Mouse (Mus musculus) MEL (cell line): ENCODE data around the gene Rtn2. TPM values are rescaled to one million over a fixed set of nuclear protein-coding genes. Genes with fewer than 3 reads are reported as not detected.
A peak's percentile ranks its signal among the peaks of the same experiment; 100 is the strongest.

Source experiments
- DNase-seq: peaks from one replicate; pipeline ENCODE4 v3.0.0; 2011; ENCODE audit warnings: low read depth, low spot score
- H3K27ac ChIP-seq: 2 replicates; pipeline ENCODE4 v1.5.1; 2012; ENCODE audit warnings: low read depth, mild to moderate bottlenecking, control low read depth, low read length, moderate library complexity; ENCODE audit not compliant: control insufficient read depth
- H3K27me3 ChIP-seq, 2 experiments: fragments of 150-350 bp in 1 of 2; sonication (generic) in 1 of 2; 2 replicates each; pipeline ENCODE4 v1.6.1; 2012; ENCODE audit warnings: low read length in 2 of 2, mild to moderate bottlenecking in 2 of 2, improper control_type of control experiment in 1 of 2, moderate library complexity in 1 of 2; ENCODE audit not compliant: insufficient read depth in 2 of 2, control insufficient read depth in 1 of 2
- H3K36me3 ChIP-seq, 2 experiments: 2 replicates each; pipeline ENCODE4 v1.6.1; 2012 to 2014; ENCODE audit warnings: low read length in 2 of 2, improper control_type of control experiment in 1 of 2, inconsistent platforms in 1 of 2, mild to moderate bottlenecking in 1 of 2; ENCODE audit not compliant: insufficient read depth in 2 of 2, control insufficient read depth in 1 of 2
- H3K4me1 ChIP-seq, 2 experiments: fragments of 150-350 bp in 1 of 2; sonication (generic) in 1 of 2; 2 replicates each; pipeline ENCODE4 v1.6.1; 2012; ENCODE audit warnings: low read length in 2 of 2, improper control_type of control experiment in 1 of 2, mild to moderate bottlenecking in 1 of 2; ENCODE audit not compliant: insufficient read depth in 2 of 2, control insufficient read depth in 1 of 2
- H3K4me3 ChIP-seq, 2 experiments: fragments of 150-350 bp in 1 of 2; sonication (generic) in 1 of 2; 2 replicates each; pipeline ENCODE4 v1.5.1; 2012; ENCODE audit warnings: low read depth in 2 of 2, low read length in 2 of 2, mild to moderate bottlenecking in 2 of 2, moderate library complexity in 2 of 2, control low read depth in 1 of 2, improper control_type of control experiment in 1 of 2; ENCODE audit not compliant: control insufficient read depth in 1 of 2, insufficient read depth in 1 of 2
- H3K79me2 ChIP-seq: 2 replicates; pipeline ENCODE4 v1.6.1; 2012; ENCODE audit warnings: mild to moderate bottlenecking, low read length, moderate library complexity; ENCODE audit not compliant: control insufficient read depth, poor library complexity, insufficient read depth
- H3K9ac ChIP-seq: 2 replicates; pipeline ENCODE4 v1.6.1; 2012; ENCODE audit warnings: low read depth, mild to moderate bottlenecking, control low read depth, low read length, moderate library complexity; ENCODE audit not compliant: control insufficient read depth, poor library complexity, severe bottlenecking
- H3K9me3 ChIP-seq: fragments of 150-350 bp; sonication (generic); replicated peaks from 2 replicates; pipeline ENCODE4 v1.6.1; 2012; ENCODE audit warnings: mild to moderate bottlenecking, low read length, improper control_type of control experiment, moderate library complexity; ENCODE audit not compliant: insufficient read depth
- BHLHE40 ChIP-seq: IDR thresholded peaks from 2 replicates; pipeline ENCODE4 v1.6.1; 2012; ENCODE audit warnings: low read depth, mild to moderate bottlenecking, inconsistent platforms, low read length, improper control_type of control experiment, borderline replicate concordance
- CTCF ChIP-seq, 3 experiments: IDR thresholded peaks in 2 of 3; conservative IDR thresholded peaks in 1 of 3; 2 replicates each; pipeline ENCODE4 v1.5.1; 2011 to 2012; ENCODE audit warnings: low read length in 3 of 3, low read depth in 2 of 3, mild to moderate bottlenecking in 2 of 3, improper control_type of control experiment in 1 of 3, inconsistent platforms in 1 of 3, mixed read lengths in 1 of 3, moderate library complexity in 1 of 3; ENCODE audit not compliant: control insufficient read depth in 1 of 3, insufficient read depth in 1 of 3, poor library complexity in 1 of 3, severe bottlenecking in 1 of 3
- ELF1 ChIP-seq: IDR thresholded peaks from 2 replicates; pipeline ENCODE4 v1.6.1; 2014; ENCODE audit warnings: low read depth, mild to moderate bottlenecking, inconsistent platforms, low read length, improper control_type of control experiment, moderate library complexity
- EP300 ChIP-seq, 2 experiments: IDR thresholded peaks; 2 replicates each; pipeline ENCODE4 v1.6.1; 2011; ENCODE audit warnings: improper control_type of control experiment in 2 of 2, low read length in 2 of 2, low read depth in 1 of 2, mild to moderate bottlenecking in 1 of 2
- GABPA ChIP-seq: IDR thresholded peaks from 2 replicates; pipeline ENCODE4 v1.6.1; 2012; ENCODE audit warnings: low read depth, mild to moderate bottlenecking, inconsistent platforms, low read length, improper control_type of control experiment, moderate library complexity
- HCFC1 ChIP-seq: IDR thresholded peaks from 2 replicates; pipeline ENCODE4 v1.6.1; 2012; ENCODE audit warnings: low read depth, mild to moderate bottlenecking, inconsistent platforms, low read length, improper control_type of control experiment, moderate library complexity
- MAFK ChIP-seq: IDR thresholded peaks from 2 replicates; pipeline ENCODE4 v1.6.1; 2011; ENCODE audit warnings: low read depth, mild to moderate bottlenecking, low read length, improper control_type of control experiment, borderline replicate concordance
- MAZ ChIP-seq: IDR thresholded peaks from 2 replicates; pipeline ENCODE4 v1.6.1; 2012; ENCODE audit warnings: low read depth, mild to moderate bottlenecking, inconsistent platforms, low read length, improper control_type of control experiment
- NRF1 ChIP-seq: IDR thresholded peaks from 2 replicates; pipeline ENCODE4 v1.6.1; 2014; ENCODE audit warnings: low read depth, mild to moderate bottlenecking, inconsistent platforms, low read length, improper control_type of control experiment, moderate library complexity; ENCODE audit not compliant: poor library complexity, insufficient read depth, severe bottlenecking
- POLR2A ChIP-seq, 2 experiments: IDR thresholded peaks; 2 replicates each; pipeline ENCODE4 v1.6.1; 2011 to 2012; ENCODE audit warnings: low read length in 2 of 2, mild to moderate bottlenecking in 2 of 2, control low read depth in 1 of 2, improper control_type of control experiment in 1 of 2, low read depth in 1 of 2, moderate library complexity in 1 of 2; ENCODE audit not compliant: control insufficient read depth in 1 of 2, insufficient read depth in 1 of 2, poor library complexity in 1 of 2
- RAD21 ChIP-seq: IDR thresholded peaks from 2 replicates; pipeline ENCODE4 v1.6.1; 2011; ENCODE audit warnings: mild to moderate bottlenecking, low read depth, low read length, improper control_type of control experiment
- SIN3A ChIP-seq: IDR thresholded peaks from 2 replicates; pipeline ENCODE4 v1.6.1; 2012; ENCODE audit warnings: low read length, improper control_type of control experiment, inconsistent platforms
- SMC3 ChIP-seq: IDR thresholded peaks from 2 replicates; pipeline ENCODE4 v1.6.1; 2011; ENCODE audit warnings: low read depth, low read length, improper control_type of control experiment
- ZC3H11A ChIP-seq: IDR thresholded peaks from 2 replicates; pipeline ENCODE4 v1.6.1; 2012; ENCODE audit warnings: low read depth, mild to moderate bottlenecking, inconsistent platforms, low read length, improper control_type of control experiment
- ZMIZ1 ChIP-seq: IDR thresholded peaks from 2 replicates; pipeline ENCODE4 v1.6.1; 2012; ENCODE audit warnings: low read depth, mild to moderate bottlenecking, inconsistent platforms, low read length, improper control_type of control experiment, moderate library complexity
- ZNF384 ChIP-seq: IDR thresholded peaks from 2 replicates; pipeline ENCODE4 v1.6.1; 2012; ENCODE audit warnings: low read depth, mild to moderate bottlenecking, inconsistent platforms, low read length, improper control_type of control experiment
- polyA plus RNA-seq, 2 experiments: library from polyadenylated mRNA; stranded (reverse) in 1 of 2; unstranded in 1 of 2; fragments of >175 nt in 1 of 2; fragments of >200 nt in 1 of 2; gene quantifications; 2 replicates each; pipeline versions ENCODE4 v1.2.1 to v1.2.4; 2012; ENCODE audit warnings: low replicate concordance in 2 of 2, low read depth in 1 of 2; ENCODE audit not compliant: insufficient read length in 2 of 2, insufficient read depth in 1 of 2, missing spikeins in 1 of 2
- total RNA-seq: library from RNA; depleted of rRNA; stranded (reverse); fragments of 300-350 nt; gene quantifications from 2 replicates; pipeline ENCODE4 v1.2.3, GENCODE M21; 2012

Rtn2 gene
- total and polyA plus RNA-seq, 3 experiments, result 0.27 to 1.4 TPM; not detected in 1

DNA sequence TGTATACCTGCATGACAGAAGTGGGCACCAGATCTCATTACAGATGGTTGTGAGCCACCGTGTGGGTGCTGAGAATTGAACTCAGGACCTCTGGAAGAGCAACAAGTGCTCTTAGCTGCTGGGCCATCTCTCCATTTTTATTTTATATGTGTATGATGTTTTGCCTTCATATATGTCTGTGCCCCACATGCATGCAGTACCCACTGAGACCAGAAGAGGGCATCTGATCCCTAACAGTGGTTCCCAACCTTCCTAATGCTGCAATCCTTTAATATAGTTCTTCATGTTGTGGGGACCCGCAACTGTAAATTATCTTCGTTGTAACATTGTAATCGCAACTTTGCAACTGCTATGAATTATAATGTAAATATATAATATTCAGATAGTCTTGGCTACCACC lies 2.3 kb downstream of the Rtn2 start:
- TF ChIP-seq SIN3A, result peak; percentile 61; the same call in 1 of the 2 replicates
- TF ChIP-seq BHLHE40, result no peak
- TF ChIP-seq MAZ, result no peak
- no peak for TF ChIP-seq MAFK
- TF ChIP-seq GABPA, result no peak
- TF ChIP-seq HCFC1, result 0 out of 2 replicates have a peak, but pooled peaks have one; percentile 41
- TF ChIP-seq POLR2A (IDR thresholded peaks at IDR 0.05; ENCODE audit: control insufficient read depth in 1 of 2, insufficient read depth in 1 of 2, low read depth in 1 of 2, low read length in 2 of 2, poor library complexity in 1 of 2), result no peak
- no peak for TF ChIP-seq ZMIZ1
- TF ChIP-seq RAD21, result peak; percentile 72
- TF ChIP-seq ZC3H11A, result peak; percentile 72
- no peak for TF ChIP-seq ELF1
- TF ChIP-seq ZNF384, result no peak
- TF ChIP-seq SMC3, result peak; percentile 88
- no peak for TF ChIP-seq NRF1
- peak; percentile 69 to 86 (median 77) for TF ChIP-seq CTCF (IDR thresholded peaks at IDR 0.05 in 2 of 3, conservative IDR thresholded peaks at IDR 0.05 in 1 of 3; ENCODE audit: control insufficient read depth in 1 of 3, insufficient read depth in 1 of 3, low read depth in 2 of 3, low read length in 3 of 3, poor library complexity in 1 of 3, severe bottlenecking in 1 of 3)
- TF ChIP-seq, all 39 proteins: peak for 6
- DNase-seq, result peak; percentile 83
- Histone ChIP-seq H3K9me3 (no peaks in the 10 kb centered on the region), H3K27me3 (no peaks in the 10 kb centered on the region), H3K4me3 (no peak overlapping the region), H3K36me3 (no peaks in the 10 kb centered on the region), H3K9ac (no peak overlapping the region), H3K4me1 (0 out of 4 replicates have a peak, but pooled peaks cover 0 to 4% of the 10 kb centered on the region in 2 experiments), H3K79me2 (no peaks in the 10 kb centered on the region), H3K27ac (no peak overlapping the region)

DNA sequence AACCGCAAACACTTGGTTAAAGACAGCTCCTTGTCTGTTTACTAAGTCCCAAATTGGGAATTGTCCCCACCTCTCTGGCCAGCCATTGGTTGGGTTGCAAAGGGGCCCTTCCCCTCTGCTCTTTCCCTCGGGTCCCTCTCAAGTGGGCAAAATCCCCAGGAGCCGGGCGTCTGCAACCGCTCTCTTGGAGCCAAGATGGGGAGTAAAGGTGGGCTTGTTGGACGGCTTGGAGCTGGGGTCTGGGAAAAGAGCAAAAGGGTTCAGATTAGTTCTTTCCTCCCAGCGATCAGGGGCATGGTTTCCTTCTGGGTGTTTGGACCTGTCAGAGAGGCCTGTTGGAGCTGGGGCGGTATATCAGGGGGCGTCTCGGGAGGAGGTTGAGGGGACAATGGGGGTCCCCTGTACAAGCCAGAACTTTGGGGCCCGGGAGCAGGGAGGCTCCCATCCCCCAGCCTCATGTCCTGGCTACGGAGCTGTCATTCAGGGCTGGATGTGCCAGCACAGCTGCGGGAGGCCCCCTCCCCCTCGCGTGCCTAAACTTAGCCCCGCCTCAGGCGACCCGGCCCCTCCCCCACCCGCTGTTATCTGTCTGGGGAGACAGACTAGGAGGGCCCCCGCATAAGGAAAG lies 8.7 kb downstream of the Rtn2 start:
- H3K27ac ChIP-seq, result no peak overlapping the region
- no peak overlapping the region for H3K4me3 ChIP-seq
- H3K9ac ChIP-seq, result no peak overlapping the region
- DNase-seq, result no peak
- peaks cover 0 to 5% of the 10 kb centered on the region in 2 experiments; a peak in 1 of 4 replicates for H3K36me3 ChIP-seq
- no peaks in the 10 kb centered on the region for H3K27me3 ChIP-seq
- TF ChIP-seq EP300 (IDR thresholded peaks at IDR 0.05; ENCODE audit: low read depth in 1 of 2, low read length in 2 of 2), result no peak
- TF ChIP-seq BHLHE40, result peak; percentile 30; the same call in 1 of the 2 replicates
- TF ChIP-seq, all 39 proteins: peak for 1
- Histone ChIP-seq H3K4me1 (peaks cover 0 to 11% of the 10 kb centered on the region in 2 experiments; a peak in 2 of 4 replicates), H3K9me3 (no peaks in the 10 kb centered on the region), H3K79me2 (no peaks in the 10 kb centered on the region)
